Mouse (Mus musculus): ENCODE results near the gene Vmn1r21. TPM values are rescaled to one million over a fixed set of nuclear protein-coding genes. Genes with fewer than 3 reads are reported as not detected.

Gene Vmn1r21
- total RNA-seq (2015) (not detected in 2 replicates), total RNA-seq (2017) (not detected in 2 replicates)

- ATAC-seq (ENCODE audit: poor library complexity, severe bottlenecking) = 0 out of 2 replicates have a peak, but pooled peaks have one; percentile 43
Measured at GRCm38 (mm10) chr6:57850286-57850685, at the start of gene Vmn1r21. Vmn1r21 (minus strand) TSS chr6:57850343.

- ATAC-seq (ENCODE audit: poor library complexity, severe bottlenecking) = peak; percentile 98
Measured at GRCm38 (mm10) chr6:57859043-57860042, 9.2 kb upstream of the Vmn1r21 start.

GRCm38 (mm10) chr6:57851177-57851576 is 1.0 kb upstream of the Vmn1r21 start:
- peak; percentile 78 for ATAC-seq (ENCODE audit: poor library complexity, severe bottlenecking)

GRCm38 (mm10) chr6:57839693-57840408 is 10.3 kb downstream of the Vmn1r21 start:
- no peak for ATAC-seq (ENCODE audit: poor library complexity, severe bottlenecking)

- ATAC-seq (ENCODE audit: poor library complexity, severe bottlenecking) = peak; percentile 4
Measured at GRCm38 (mm10) chr6:57825259-57825715, 24.9 kb downstream of the Vmn1r21 start.

- ATAC-seq (ENCODE audit: poor library complexity, severe bottlenecking) = peak; percentile 78
Measured at GRCm38 (mm10) chr6:57824422-57825258, 25.5 kb downstream of the Vmn1r21 start, which contains the start of gene Vopp1. Vopp1 (minus strand) TSS chr6:57825159.

GRCm38 (mm10) chr6:57823461-57823860 is 26.7 kb downstream of the Vmn1r21 start:
- no peak for ATAC-seq (ENCODE audit: poor library complexity, severe bottlenecking)

GRCm38 (mm10) chr6:57822648-57823410 is 27.3 kb downstream of the Vmn1r21 start:
- no peak for ATAC-seq (ENCODE audit: poor library complexity, severe bottlenecking)

- no peak for ATAC-seq (ENCODE audit: poor library complexity, severe bottlenecking)
Measured at GRCm38 (mm10) chr6:57814436-57814940, 35.7 kb downstream of the Vmn1r21 start.

- ATAC-seq (ENCODE audit: poor library complexity, severe bottlenecking) = peak; percentile 90
Measured at GRCm38 (mm10) chr6:57811748-57812730, 38.1 kb downstream of the Vmn1r21 start.

- ATAC-seq (ENCODE audit: poor library complexity, severe bottlenecking) = no peak
Measured at GRCm38 (mm10) chr6:57805218-57806069, 44.7 kb downstream of the Vmn1r21 start.

GRCm38 (mm10) chr6:57803130-57803529 is 47.0 kb downstream of the Vmn1r21 start:
- ATAC-seq (ENCODE audit: poor library complexity, severe bottlenecking) = peak; percentile 96

- ATAC-seq (ENCODE audit: poor library complexity, severe bottlenecking) = no peak
Measured at GRCm38 (mm10) chr6:57798986-57799385, 51.2 kb downstream of the Vmn1r21 start.

- ATAC-seq (ENCODE audit: poor library complexity, severe bottlenecking) = no peak
Measured at GRCm38 (mm10) chr6:57796853-57797423, 53.2 kb downstream of the Vmn1r21 start.

GRCm38 (mm10) chr6:57795835-57796234 is 54.3 kb downstream of the Vmn1r21 start:
- ATAC-seq (ENCODE audit: poor library complexity, severe bottlenecking) = peak; percentile 86
